Mouse (Mus musculus) adrenal gland, postnatal 14 days (tissue): ENCODE data around the gene H2-Oa. TPM values are rescaled to one million over a fixed set of nuclear protein-coding genes. Genes with fewer than 3 reads are reported as not detected.
"Not testable (repeated sequence)": the region's sequence is repeated elsewhere in the genome, so short reads cannot be mapped to it uniquely, and the experiment has no call there.

Experiments used
- DNase-seq: peaks from one replicate; pipeline ENCODE4 v3.0.0; 2021; ENCODE audit warnings: mixed read lengths
- total RNA-seq: library from RNA; stranded (reverse); gene quantifications from 2 replicates; pipeline ENCODE4 v1.2.3, GENCODE M21; 2021

Gene H2-Oa
- total RNA-seq, 1 experiment from 2014 or later: 0.33 TPM

DNA sequence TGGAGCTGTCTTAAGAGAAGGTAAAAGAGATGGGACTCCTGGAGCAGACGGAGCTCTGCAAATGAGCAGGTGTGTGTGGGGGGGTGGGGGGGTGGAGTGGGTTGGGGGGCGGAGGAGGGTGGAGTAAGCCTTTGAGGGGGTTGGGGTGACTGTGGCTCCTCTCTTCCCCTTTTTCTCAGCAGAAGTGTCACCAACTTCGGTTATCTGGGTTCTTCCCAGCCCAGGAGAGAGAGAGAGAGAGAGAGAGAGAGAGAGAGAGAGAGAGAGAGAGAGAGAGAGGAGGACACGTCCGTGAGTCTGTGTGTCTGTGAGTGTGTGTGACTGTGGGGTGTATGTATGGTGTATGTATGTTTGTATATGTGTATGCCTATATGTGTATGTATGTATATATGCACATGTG lies 51.3 kb downstream of the H2-Oa start:
- peak; percentile 8 for DNase-seq

DNA sequence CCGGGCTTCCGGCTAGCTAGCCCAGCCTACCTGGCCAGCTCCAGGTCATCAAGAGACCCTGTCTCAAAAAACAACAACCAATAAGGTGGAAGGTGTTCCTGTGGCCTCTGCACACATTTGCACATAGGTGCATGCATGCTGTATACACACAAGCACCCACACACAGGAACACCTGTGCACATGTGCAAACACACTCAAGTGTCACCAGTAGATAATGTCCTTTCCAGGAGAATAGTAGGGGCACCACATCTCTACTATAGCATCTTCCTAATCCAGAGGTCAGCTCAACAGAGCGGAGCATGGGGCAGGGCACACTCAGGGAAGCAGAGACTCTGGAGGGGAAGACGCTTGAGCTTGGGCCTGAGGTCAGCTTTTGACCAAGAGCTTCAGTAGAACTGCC lies 52.1 kb downstream of the H2-Oa start:
- not testable (repeated sequence) for DNase-seq

Other genes with a start within 250 kb of the H2-Oa start
- 31.5 and 36.5 TPM in 2 replicates for gene Cd320, start 249.2 kb upstream of the H2-Oa start, total RNA-seq
- gene Gm7029, start 218.5 kb upstream of the H2-Oa start, total RNA-seq: not detected in 2 replicates
- 11.0 and 12.4 TPM in 2 replicates for gene Kifc1, start 201.7 kb upstream of the H2-Oa start, total RNA-seq
- not detected in 2 replicates for gene Platr17, start 187.2 kb upstream of the H2-Oa start, total RNA-seq
- 27.7 and 32.0 TPM in 2 replicates for gene Daxx, start 182.9 kb upstream of the H2-Oa start, total RNA-seq
- 132 and 145 TPM in 2 replicates for gene Tapbp, start 176.4 kb upstream of the H2-Oa start, total RNA-seq
- gene Zbtb22, start 176.4 kb upstream of the H2-Oa start, total RNA-seq: 25.5 and 34.5 TPM in 2 replicates
- gene Rgl2, start 162.8 kb upstream of the H2-Oa start, total RNA-seq: 53.2 and 80.3 TPM in 2 replicates
- gene Pfdn6, start 152.0 kb upstream of the H2-Oa start, total RNA-seq: 96.2 and 102 TPM in 2 replicates
- gene Wdr46, start 151.7 kb upstream of the H2-Oa start, total RNA-seq: 32.9 and 35.7 TPM in 2 replicates
- gene B3galt4, start 140.9 kb upstream of the H2-Oa start, total RNA-seq: 3.2 and 6.2 TPM in 2 replicates
- gene Vps52, start 136.5 kb upstream of the H2-Oa start, total RNA-seq: 46.8 and 52.9 TPM in 2 replicates
- gene Rps18, start 136.3 kb upstream of the H2-Oa start, total RNA-seq: 760 and 860 TPM in 2 replicates
- 212 and 322 TPM in 2 replicates for gene H2-K1, start 92.0 kb upstream of the H2-Oa start, total RNA-seq
- 36.6 and 42.5 TPM in 2 replicates for gene Ring1, start 67.7 kb upstream of the H2-Oa start, total RNA-seq
- gene H2-Ke6, start 64.3 kb upstream of the H2-Oa start, total RNA-seq: 207 and 212 TPM in 2 replicates
- gene Slc39a7, start 60.7 kb upstream of the H2-Oa start, total RNA-seq: 127 and 161 TPM in 2 replicates
- gene Rxrb, start 60.5 kb upstream of the H2-Oa start, total RNA-seq: 54.5 and 66.6 TPM in 2 replicates
- gene Col11a2, start 52.9 kb upstream of the H2-Oa start, total RNA-seq: 1.1 and 2.6 TPM in 2 replicates
- 8.0 and 18.8 TPM in 2 replicates for gene H2-DMa, start 27.2 kb downstream of the H2-Oa start, total RNA-seq
- 198 and 203 TPM in 2 replicates for gene Brd2, start 30.3 kb downstream of the H2-Oa start, total RNA-seq
- 2.7 and 17.0 TPM in 2 replicates for gene H2-DMb2, start 51.0 kb downstream of the H2-Oa start, total RNA-seq
- 3.6 and 8.3 TPM in 2 replicates for gene H2-DMb1, start 60.7 kb downstream of the H2-Oa start, total RNA-seq
- 11.1 and 20.4 TPM in 2 replicates for gene Tap1, start 95.2 kb downstream of the H2-Oa start, total RNA-seq
- gene Psmb9, start 95.4 kb downstream of the H2-Oa start, total RNA-seq: 6.9 and 12.2 TPM in 2 replicates
- gene Psmb8, start 105.4 kb downstream of the H2-Oa start, total RNA-seq: 21.0 and 33.6 TPM in 2 replicates
- 33.2 and 34.9 TPM in 2 replicates for gene Tap2, start 111.2 kb downstream of the H2-Oa start, total RNA-seq
- 1.3 and 16.6 TPM in 2 replicates for gene H2-Ob, start 146.6 kb downstream of the H2-Oa start, total RNA-seq
- 19.8 and 71.0 TPM in 2 replicates for gene H2-Ab1, start 165.3 kb downstream of the H2-Oa start, total RNA-seq
- 21.7 and 108 TPM in 2 replicates for gene H2-Aa, start 195.5 kb downstream of the H2-Oa start, total RNA-seq
- 22.8 and 92.3 TPM in 2 replicates for gene H2-Eb1, start 213.5 kb downstream of the H2-Oa start, total RNA-seq
- 1.1 TPM in 1 of 2 replicates, not detected in the other for gene H2-Eb2, start 233.3 kb downstream of the H2-Oa start, total RNA-seq